Mouse (Mus musculus) bone marrow, adult 2 months (tissue): ENCODE data around the gene 1110057P08Rik. TPM values are rescaled to one million over a fixed set of nuclear protein-coding genes. Genes with fewer than 3 reads are reported as not detected.
"Not testable (repeated sequence)": the region's sequence is repeated elsewhere in the genome, so short reads cannot be mapped to it uniquely, and the experiment has no call there.

Experiments
- H3K27ac ChIP-seq: fragments of 200-500 bp; 2 replicates; pipeline ENCODE4 v1.5.1; 2012; ENCODE audit warnings: low read depth, mild to moderate bottlenecking, control low read depth, inconsistent platforms, low read length; ENCODE audit not compliant: control insufficient read depth, poor library complexity, insufficient read depth
- H3K4me1 ChIP-seq: fragments of 200-500 bp; 2 replicates; pipeline ENCODE4 v1.6.1; 2011; ENCODE audit warnings: low read length; ENCODE audit not compliant: control insufficient read depth, insufficient read depth
- H3K4me3 ChIP-seq: fragments of 200-500 bp; replicated peaks from 2 replicates; pipeline ENCODE3; 2011; ENCODE audit warnings: mild to moderate bottlenecking, low read depth, low read length, control low read depth; ENCODE audit not compliant: control insufficient read depth
- CTCF ChIP-seq: fragments of 200-500 bp; IDR thresholded peaks from 2 replicates; pipeline ENCODE4 v1.5.1; 2011; ENCODE audit warnings: low read length, control low read depth; ENCODE audit not compliant: control insufficient read depth, insufficient read depth
- POLR2A ChIP-seq: fragments of 200-500 bp; IDR thresholded peaks from 2 replicates; pipeline ENCODE4 v1.6.1; 2011; ENCODE audit warnings: low read depth, mild to moderate bottlenecking, control low read depth, low read length, borderline replicate concordance; ENCODE audit not compliant: control insufficient read depth
- WGBS: fragments of 180-500 bp; shearing (Covaris S2); methylation state at CpG from one replicate; pipeline ENCODE4 v1.1.7; 2018; 5-methylcytosine and 5-hydroxymethylcytosine counted together
- polyA plus RNA-seq: library from polyadenylated mRNA; stranded (reverse); fragments of >200 nt; gene quantifications from 2 replicates; pipeline ENCODE4 v1.2.4, GENCODE M21; 2011; ENCODE audit warnings: low replicate concordance; ENCODE audit not compliant: missing spikeins, insufficient read depth, insufficient read length

Gene 1110057P08Rik
- polyA plus RNA-seq: not detected in 2 replicates

DNA sequence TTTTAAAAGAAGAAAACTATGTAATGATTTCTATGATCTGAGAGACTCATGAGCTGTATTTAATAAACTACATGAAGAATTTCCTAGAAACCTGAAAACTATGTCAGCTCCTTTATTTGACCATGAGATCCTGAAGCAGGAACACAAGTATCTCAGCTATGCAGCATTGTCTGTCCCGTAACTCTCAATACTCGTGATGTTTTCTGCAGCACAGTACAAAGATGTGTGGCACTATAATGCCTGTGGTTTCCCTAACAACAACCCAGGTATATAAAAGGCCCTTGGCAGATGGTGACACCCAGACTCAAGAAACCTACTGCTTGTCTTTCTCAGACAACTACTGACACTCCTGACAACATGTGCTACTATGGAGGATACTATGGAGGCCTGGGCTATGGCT lies at the start of gene 1110057P08Rik:
TSS of gene 1110057P08Rik (plus strand) at position 301 of the 400 bp plus-strand sequence.
- Histone ChIP-seq H3K4me1 (no peaks in the 10 kb centered on the region), H3K4me3 (no peak within 1 kb of the TSS), H3K27ac (no peak within 1 kb of the TSS)
- 58% methylated on average over 2 of the region's 2 CpGs for WGBS
- TF ChIP-seq POLR2A: no peak
- TF ChIP-seq CTCF: no peak

DNA sequence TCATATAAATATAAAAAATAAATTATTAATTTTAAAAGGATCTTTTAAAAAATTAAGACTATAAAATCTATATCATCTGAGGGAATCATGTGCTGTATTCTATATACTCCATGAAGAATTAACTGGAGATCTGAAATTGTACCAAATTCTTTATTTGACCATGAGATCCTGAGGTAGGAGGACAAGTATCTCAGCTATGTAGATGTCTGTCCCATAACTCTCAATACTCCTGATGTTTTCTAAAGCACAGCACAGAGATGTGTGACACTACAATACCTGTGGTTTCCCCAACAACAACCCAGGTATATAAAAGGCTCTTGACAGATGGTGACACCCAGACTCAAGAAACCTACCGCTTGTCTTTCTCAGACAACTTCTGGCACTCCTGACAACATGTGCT lies 34.0 kb upstream of the 1110057P08Rik start, which contains the start of gene Gm6358:
TSS of gene Gm6358 (plus strand) at position 301 of the 400 bp plus-strand sequence.
- H3K27ac ChIP-seq: no peak within 1 kb of the TSS
- no peaks in the 10 kb centered on the region for H3K4me1 ChIP-seq
- no peak within 1 kb of the TSS for H3K4me3 ChIP-seq
- TF ChIP-seq POLR2A (no peak), CTCF (no peak)
- 90% methylated on average over 1 of the region's 1 CpGs for WGBS

GRCm38 (mm10) chr16:89150786-89151185 lies 23.7 kb upstream of the 1110057P08Rik start, which contains the start of gene Gm10061:
Gene Gm10061, plus strand, starts transcription at chr16:89151086.
- TF ChIP-seq POLR2A (no peak), CTCF (no peak)
- Histone ChIP-seq H3K27ac (no peak within 1 kb of the TSS), H3K4me1 (no peaks in the 10 kb centered on the region), H3K4me3 (no peak within 1 kb of the TSS)
- 79% methylated on average over 1 of the region's 1 CpGs for WGBS

DNA sequence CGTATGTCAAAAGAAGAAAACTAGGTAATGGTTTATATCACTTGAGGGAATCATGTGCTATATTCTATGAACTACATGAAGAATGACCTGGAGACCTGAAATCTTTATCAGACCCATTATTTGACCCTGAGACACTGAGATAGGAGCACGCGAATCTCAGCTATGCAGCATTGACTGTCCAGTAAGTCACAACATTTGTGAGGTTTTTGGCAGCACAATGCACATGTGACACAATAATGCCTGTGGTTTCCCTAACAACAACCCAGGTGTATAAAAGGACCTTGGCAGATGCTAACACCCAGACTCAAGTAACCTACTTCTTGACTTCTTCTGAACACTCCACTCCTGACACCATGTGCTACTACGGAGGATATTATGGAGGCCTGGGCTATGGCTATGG lies 16.9 kb upstream of the 1110057P08Rik start, which contains the start of gene Gm9789:
TSS of gene Gm9789 (plus strand) at position 301 of the 400 bp plus-strand sequence.
- H3K27ac ChIP-seq: no peak within 1 kb of the TSS
- 74% methylated on average over 4 of the region's 4 CpGs for WGBS
- H3K4me1 ChIP-seq: no peaks in the 10 kb centered on the region
- TF ChIP-seq CTCF: no peak
- no peak for TF ChIP-seq POLR2A
- no peak within 1 kb of the TSS for H3K4me3 ChIP-seq

GRCm38 (mm10) chr16:89169190-89169589 lies 5.3 kb upstream of the 1110057P08Rik start, which contains the start of gene Gm7735:
Gene Gm7735, plus strand, starts transcription at chr16:89169490.
- not testable (repeated sequence) for H3K4me1 ChIP-seq, H3K27ac ChIP-seq, H3K4me3 ChIP-seq

GRCm38 (mm10) chr16:89188621-89189020 lies 14.1 kb downstream of the 1110057P08Rik start:
- 76% methylated on average over 4 of the region's 4 CpGs for WGBS
- no peak overlapping the region for H3K27ac ChIP-seq
- H3K4me3 ChIP-seq: no peak overlapping the region
- TF ChIP-seq POLR2A (no peak), CTCF (no peak)
- H3K4me1 ChIP-seq: no peaks in the 10 kb centered on the region

- 46% methylated on average over 1 of the region's 1 CpGs for WGBS
- Histone ChIP-seq H3K4me1 (no peaks in the 10 kb centered on the region), H3K27ac (no peak within 1 kb of the TSS), H3K4me3 (no peak within 1 kb of the TSS)
- TF ChIP-seq POLR2A (no peak), CTCF (no peak)
These were observed 31.0 kb downstream of the 1110057P08Rik start, which contains the start of gene Krtap20-2 for GRCm38 (mm10) chr16:89205561-89205960. Gene Krtap20-2, plus strand, starts transcription at chr16:89205861.

Other genes starting within 250 kb of the 1110057P08Rik start
- not detected in 2 replicates for gene Krtap19-9b, start 242.5 kb upstream of the 1110057P08Rik start, polyA plus RNA-seq
- gene Krtap16-3, start 211.9 kb upstream of the 1110057P08Rik start, polyA plus RNA-seq: not detected in 2 replicates
- not detected in 2 replicates for gene Krtap22-2, start 164.0 kb upstream of the 1110057P08Rik start, polyA plus RNA-seq
- gene Gm10229, start 159.5 kb upstream of the 1110057P08Rik start, polyA plus RNA-seq: not detected in 2 replicates
- gene Krtap6-1, start 143.0 kb upstream of the 1110057P08Rik start, polyA plus RNA-seq: not detected in 2 replicates
- gene Gm10228, start 133.3 kb upstream of the 1110057P08Rik start, polyA plus RNA-seq: not detected in 2 replicates
- gene Krtap6-5, start 126.9 kb upstream of the 1110057P08Rik start, polyA plus RNA-seq: not detected in 2 replicates
- not detected in 2 replicates for gene 1110025L11Rik, start 110.7 kb upstream of the 1110057P08Rik start, polyA plus RNA-seq
- not detected in 2 replicates for gene Krtap6-3, start 90.7 kb upstream of the 1110057P08Rik start, polyA plus RNA-seq
- not detected in 2 replicates for gene Gm6358, start 33.9 kb upstream of the 1110057P08Rik start, polyA plus RNA-seq
- not detected in 2 replicates for gene Gm10061, start 23.6 kb upstream of the 1110057P08Rik start, polyA plus RNA-seq
- not detected in 2 replicates for gene Gm9789, start 16.8 kb upstream of the 1110057P08Rik start, polyA plus RNA-seq
- not detected in 2 replicates for gene Gm7735, start 5.2 kb upstream of the 1110057P08Rik start, polyA plus RNA-seq
- gene Krtap20-2, start 31.1 kb downstream of the 1110057P08Rik start, polyA plus RNA-seq: not detected in 2 replicates
- gene Krtap21-1, start 229.1 kb downstream of the 1110057P08Rik start, polyA plus RNA-seq: not detected in 2 replicates
- gene Krtap6-2, start 245.4 kb downstream of the 1110057P08Rik start, polyA plus RNA-seq: not detected in 2 replicates